Mouse (Mus musculus): ENCODE data around the gene Ddx17. TPM values are rescaled to one million over a fixed set of nuclear protein-coding genes. Genes with fewer than 3 reads are reported as not detected.
A peak's percentile ranks its signal among the peaks of the same experiment; 100 is the strongest.

Gene Ddx17
- polyA plus RNA-seq, 1 experiment: 148 TPM

GRCm38 (mm10) chr15:79559649-79560048 lies 13.1 kb upstream of the Ddx17 start:
- Histone ChIP-seq H3K27ac (ENCODE audit: insufficient read depth, low read depth, low read length) (no peak overlapping the region), H3K27me3 (replicated peaks; ENCODE audit: control insufficient read depth, insufficient read depth, low read length) (no peaks in the 10 kb centered on the region), H3K4me3 (ENCODE audit: insufficient read depth, low read depth, low read length) (no peak overlapping the region), H3K4me1 (ENCODE audit: control insufficient read depth, insufficient read depth, low read length) (no peaks in the 10 kb centered on the region), H3K36me3 (ENCODE audit: control insufficient read depth, insufficient read depth, low read length) (no peaks in the 10 kb centered on the region)
- no peak for DNase-seq
- TF ChIP-seq CTCF (conservative IDR thresholded peaks at IDR 0.05; ENCODE audit: insufficient read depth, insufficient read length, low read depth, low read length) (no peak), POLR2A (IDR thresholded peaks at IDR 0.05; ENCODE audit: low read depth, low read length) (no peak)
- WGBS: 78% methylated on average over 3 of the region's 3 CpGs

DNA sequence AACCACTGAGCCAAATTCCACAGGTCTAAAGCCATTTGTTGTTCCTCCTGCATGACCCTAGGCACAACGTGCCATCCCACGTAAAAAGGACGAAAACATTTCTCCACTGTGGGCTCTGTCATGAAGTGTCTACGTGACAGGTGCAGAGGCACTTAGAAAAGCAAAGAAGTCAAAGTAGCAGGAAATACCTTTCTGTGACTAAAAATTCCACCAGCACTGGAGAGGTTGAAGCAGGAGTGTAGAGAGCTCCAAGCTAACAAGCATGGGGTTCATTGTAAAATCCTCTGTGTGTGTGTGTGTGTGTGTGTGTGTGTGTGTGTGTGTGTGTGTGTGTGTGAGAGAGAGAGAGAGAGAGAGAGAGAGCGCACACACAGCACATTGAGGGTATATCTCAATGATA lies 6.0 kb upstream of the Ddx17 start:
- H3K36me3 ChIP-seq (ENCODE audit: control insufficient read depth, insufficient read depth, low read length): no peaks in the 10 kb centered on the region
- no peak overlapping the region for H3K27ac ChIP-seq (ENCODE audit: insufficient read depth, low read depth, low read length)
- DNase-seq: no peak
- no peak for TF ChIP-seq CTCF (conservative IDR thresholded peaks at IDR 0.05; ENCODE audit: insufficient read depth, insufficient read length, low read depth, low read length)
- TF ChIP-seq POLR2A (IDR thresholded peaks at IDR 0.05; ENCODE audit: low read depth, low read length): no peak
- WGBS: 71% methylated on average over 5 of the region's 5 CpGs
- no peak overlapping the region for H3K4me3 ChIP-seq (ENCODE audit: insufficient read depth, low read depth, low read length)
- no peaks in the 10 kb centered on the region for H3K4me1 ChIP-seq (ENCODE audit: control insufficient read depth, insufficient read depth, low read length)
- H3K27me3 ChIP-seq (replicated peaks; ENCODE audit: control insufficient read depth, insufficient read depth, low read length): no peaks in the 10 kb centered on the region

- no peak overlapping the region for H3K4me3 ChIP-seq (ENCODE audit: insufficient read depth, low read depth, low read length)
- H3K36me3 ChIP-seq (ENCODE audit: control insufficient read depth, insufficient read depth, low read length): no peaks in the 10 kb centered on the region; the same call in 1 of the 2 replicates
- no peak for DNase-seq
- H3K27ac ChIP-seq (ENCODE audit: insufficient read depth, low read depth, low read length): no peak overlapping the region
- no peak for TF ChIP-seq CTCF (conservative IDR thresholded peaks at IDR 0.05; ENCODE audit: insufficient read depth, insufficient read length, low read depth, low read length)
- TF ChIP-seq POLR2A (IDR thresholded peaks at IDR 0.05; ENCODE audit: low read depth, low read length): no peak
- H3K27me3 ChIP-seq (replicated peaks; ENCODE audit: control insufficient read depth, insufficient read depth, low read length): no peaks in the 10 kb centered on the region
- peaks cover 2% of the 10 kb centered on the region; the same call in 1 of the 2 replicates for H3K4me1 ChIP-seq (ENCODE audit: control insufficient read depth, insufficient read depth, low read length)
- 97% methylated on average over 2 of the region's 2 CpGs for WGBS
Observed at GRCm38 (mm10) chr15:79548226-79548625, 1.7 kb upstream of the Ddx17 start.

DNA sequence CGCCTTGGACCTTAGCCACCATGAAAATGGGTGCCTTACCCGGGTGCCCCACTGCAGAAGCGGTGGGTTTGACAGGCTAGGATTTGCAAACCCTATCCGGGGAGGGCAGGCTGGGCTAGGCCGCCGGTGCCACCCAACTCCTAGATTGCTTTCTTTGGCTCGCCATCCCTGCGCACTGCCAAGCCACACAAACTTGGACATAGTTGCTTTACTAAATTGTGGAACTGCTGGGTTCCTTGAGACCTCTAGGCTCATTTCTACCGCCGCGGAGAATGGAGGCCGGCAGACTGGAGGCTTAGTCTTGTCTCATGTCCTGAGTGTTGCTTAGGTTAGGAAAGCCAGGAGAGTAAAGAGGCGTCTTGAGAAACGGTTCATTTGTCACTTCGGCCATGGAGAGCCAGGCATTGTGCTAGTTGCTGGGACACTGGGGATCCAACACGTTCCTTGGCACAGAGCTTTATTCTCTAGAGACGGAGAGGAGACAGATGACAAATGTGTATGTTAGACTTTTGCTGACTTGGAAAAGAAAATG lies 814 bp upstream of the Ddx17 start:
- Histone ChIP-seq H3K4me3 (ENCODE audit: insufficient read depth, low read depth, low read length) (peak overlapping the region; percentile 49), H3K27me3 (replicated peaks; ENCODE audit: control insufficient read depth, insufficient read depth, low read length) (no peaks in the 10 kb centered on the region), H3K27ac (ENCODE audit: insufficient read depth, low read depth, low read length) (peak overlapping the region; percentile 87), H3K36me3 (ENCODE audit: control insufficient read depth, insufficient read depth, low read length) (no peaks in the 10 kb centered on the region; the same call in 1 of the 2 replicates), H3K4me1 (ENCODE audit: control insufficient read depth, insufficient read depth, low read length) (peaks cover 2% of the 10 kb centered on the region; the same call in 1 of the 2 replicates)
- TF ChIP-seq POLR2A (IDR thresholded peaks at IDR 0.05; ENCODE audit: low read depth, low read length) (no peak), CTCF (conservative IDR thresholded peaks at IDR 0.05; ENCODE audit: insufficient read depth, insufficient read length, low read depth, low read length) (no peak)
- no peak for DNase-seq
- WGBS: 83% methylated on average over 17 of the region's 17 CpGs

DNA sequence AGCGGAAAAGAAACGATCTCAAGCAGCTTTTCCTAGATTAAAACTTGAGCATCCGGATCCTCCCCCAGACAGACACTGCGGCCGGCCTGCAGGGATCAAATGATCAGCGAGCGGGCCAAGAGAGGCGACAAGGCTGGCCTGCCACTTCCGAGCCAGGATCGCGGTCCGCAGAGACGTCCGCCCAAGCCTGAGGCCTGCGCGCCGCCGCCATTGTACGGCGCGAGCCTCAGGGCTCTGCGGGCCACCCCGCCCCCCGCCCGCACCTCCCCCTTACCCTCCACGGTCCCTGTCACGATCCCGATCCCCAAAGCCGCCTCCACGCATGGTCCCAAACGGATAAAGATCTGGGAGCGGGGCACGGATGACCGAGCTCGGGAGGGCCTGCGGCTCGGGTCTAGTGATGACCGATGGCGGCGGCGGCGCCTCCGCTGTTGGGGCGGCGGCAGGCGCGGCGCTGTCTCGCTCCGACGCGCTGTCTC lies 581 bp downstream of the Ddx17 start:
- H3K27me3 ChIP-seq (replicated peaks; ENCODE audit: control insufficient read depth, insufficient read depth, low read length): no peaks in the 10 kb centered on the region

GRCm38 (mm10) chr15:79545496-79545895 lies 1.0 kb downstream of the Ddx17 start:
- peak overlapping the region; percentile 87 for H3K4me3 ChIP-seq (ENCODE audit: insufficient read depth, low read depth, low read length)
- H3K4me1 ChIP-seq (ENCODE audit: control insufficient read depth, insufficient read depth, low read length): peaks cover 2% of the 10 kb centered on the region; the same call in 1 of the 2 replicates
- no peaks in the 10 kb centered on the region for H3K27me3 ChIP-seq (replicated peaks; ENCODE audit: control insufficient read depth, insufficient read depth, low read length)
- DNase-seq: no peak
- no peak for TF ChIP-seq POLR2A (IDR thresholded peaks at IDR 0.05; ENCODE audit: low read depth, low read length)
- no peak for TF ChIP-seq CTCF (conservative IDR thresholded peaks at IDR 0.05; ENCODE audit: insufficient read depth, insufficient read length, low read depth, low read length)
- 0% methylated on average over 3 of the region's 3 CpGs for WGBS
- peaks cover 3% of the 10 kb centered on the region; the same call in 1 of the 2 replicates for H3K36me3 ChIP-seq (ENCODE audit: control insufficient read depth, insufficient read depth, low read length)
- H3K27ac ChIP-seq (ENCODE audit: insufficient read depth, low read depth, low read length): peak overlapping the region; percentile 96; the same call in 1 of the 2 replicates

More for the DNA sequence above, 581 bp downstream of the Ddx17 start:
- Histone ChIP-seq H3K27ac (ENCODE audit: insufficient read depth, low read depth, low read length) (peak overlapping the region; percentile 96), H3K4me3 (ENCODE audit: insufficient read depth, low read depth, low read length) (peak overlapping the region; percentile 87), H3K4me1 (ENCODE audit: control insufficient read depth, insufficient read depth, low read length) (peaks cover 2% of the 10 kb centered on the region; the same call in 1 of the 2 replicates), H3K36me3 (ENCODE audit: control insufficient read depth, insufficient read depth, low read length) (peaks cover 2% of the 10 kb centered on the region; the same call in 1 of the 2 replicates)
- WGBS: under 1% methylated on average over 44 of the region's 52 CpGs
- TF ChIP-seq POLR2A (IDR thresholded peaks at IDR 0.05; ENCODE audit: low read depth, low read length): no peak
- no peak for TF ChIP-seq CTCF (conservative IDR thresholded peaks at IDR 0.05; ENCODE audit: insufficient read depth, insufficient read length, low read depth, low read length)
- DNase-seq: peak; percentile 87

DNA sequence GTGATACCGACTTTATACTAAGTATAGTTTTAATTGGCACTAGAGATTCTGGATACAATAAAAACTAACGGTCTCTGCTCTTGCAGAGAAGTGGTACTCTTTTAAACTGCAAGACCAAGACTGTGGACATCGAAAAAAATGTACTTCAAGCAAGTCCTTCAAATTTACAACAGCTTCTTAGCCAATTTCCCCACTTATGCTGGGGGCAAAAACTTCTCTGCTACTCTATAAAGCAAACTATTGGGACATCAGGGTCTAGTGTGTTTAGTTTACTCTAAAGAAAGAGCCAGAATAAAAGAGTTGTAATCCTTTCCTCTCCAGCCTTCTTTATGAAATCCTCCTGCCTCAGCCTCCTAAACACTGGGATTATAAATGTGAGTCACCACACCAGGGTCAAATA lies 2.6 kb downstream of the Ddx17 start:
- Histone ChIP-seq H3K36me3 (ENCODE audit: control insufficient read depth, insufficient read depth, low read length) (peaks cover 11% of the 10 kb centered on the region), H3K4me3 (ENCODE audit: insufficient read depth, low read depth, low read length) (no peak overlapping the region), H3K27me3 (replicated peaks; ENCODE audit: control insufficient read depth, insufficient read depth, low read length) (no peaks in the 10 kb centered on the region), H3K4me1 (ENCODE audit: control insufficient read depth, insufficient read depth, low read length) (peaks cover 2% of the 10 kb centered on the region; the same call in 1 of the 2 replicates), H3K27ac (ENCODE audit: insufficient read depth, low read depth, low read length) (no peak overlapping the region)
- no peak for DNase-seq
- 88% methylated on average over 3 of the region's 3 CpGs for WGBS
- TF ChIP-seq POLR2A (IDR thresholded peaks at IDR 0.05; ENCODE audit: low read depth, low read length): no peak
- TF ChIP-seq CTCF (conservative IDR thresholded peaks at IDR 0.05; ENCODE audit: insufficient read depth, insufficient read length, low read depth, low read length): no peak
